Mouse (Mus musculus) thymus, adult 2 months (tissue): ENCODE measurements around the gene Gm4969.

ENCODE experiments used
- CTCF ChIP-seq: fragments of 200-500 bp; IDR thresholded peaks from 2 replicates; pipeline ENCODE4 v1.5.1; 2012; ENCODE audit warnings: mild to moderate bottlenecking, control low read depth, low read length, moderate library complexity, borderline replicate concordance; ENCODE audit not compliant: control insufficient read depth, poor library complexity, insufficient read depth; ENCODE audit errors: extremely low read depth
- POLR2A ChIP-seq: fragments of 200-500 bp; IDR thresholded peaks from 2 replicates; pipeline ENCODE4 v1.6.1; 2012; ENCODE audit warnings: mild to moderate bottlenecking, low read length, control low read depth, moderate library complexity; ENCODE audit not compliant: control insufficient read depth, poor library complexity, insufficient read depth; ENCODE audit errors: extremely low read depth

DNA sequence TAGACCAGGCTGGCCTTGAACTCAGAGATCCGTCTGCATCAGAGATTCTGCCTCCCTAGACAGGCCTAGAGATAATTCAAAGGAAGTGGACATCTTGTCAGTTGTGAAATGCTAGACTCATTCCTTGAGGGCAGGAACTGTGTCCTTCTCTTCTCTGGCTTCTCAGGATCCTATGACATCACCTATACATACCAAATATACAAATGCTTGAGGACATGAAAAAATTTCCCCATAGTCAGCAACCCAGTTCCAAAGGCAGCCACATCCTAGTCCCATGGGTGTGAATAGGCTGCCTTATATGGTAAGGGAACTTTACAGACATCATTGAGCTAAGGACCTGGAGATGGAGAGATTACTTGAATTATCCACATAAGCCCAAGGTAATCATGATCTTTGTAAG lies 8.6 kb downstream of the Gm4969 start:
- no peak for TF ChIP-seq CTCF
- no peak for TF ChIP-seq POLR2A
